Mouse (Mus musculus) neural tube, embryonic 11.5 days (tissue): ENCODE results near the gene Ints11. TPM values are rescaled to one million over a fixed set of nuclear protein-coding genes. Genes with fewer than 3 reads are reported as not detected.

Source experiments
- ATAC-seq: fragments of 200-750 bp; cut with Nextera tagmentation; 2 replicates; pipeline ENCODE4 v1.8.0; 2017; ENCODE audit warnings: moderate number of reproducible peaks, mild to moderate bottlenecking, moderate TSS enrichment, moderate library complexity; ENCODE audit not compliant: insufficient read depth, low FRiP score, low TSS enrichment
- DNase-seq: peaks from one replicate; pipeline ENCODE4 v3.0.0-alpha.2; 2015; ENCODE audit warnings: low spot score
- H3K27ac ChIP-seq: fragments of 300-500 bp; sonication (generic); 2 replicates; pipeline ENCODE4 v1.5.1; 2014; ENCODE audit warnings: low read depth, mild to moderate bottlenecking, low read length
- H3K27me3 ChIP-seq: fragments of 300-500 bp; sonication (generic); 2 replicates; pipeline ENCODE4 v1.6.1; 2014; ENCODE audit warnings: mild to moderate bottlenecking, low read length, mixed read lengths; ENCODE audit not compliant: control insufficient read depth, insufficient read depth
- H3K36me3 ChIP-seq: fragments of 300-500 bp; sonication (generic); 2 replicates; pipeline ENCODE4 v1.6.1; 2014; ENCODE audit warnings: mild to moderate bottlenecking, low read length, moderate library complexity, mixed read lengths; ENCODE audit not compliant: control insufficient read depth, insufficient read depth
- H3K4me1 ChIP-seq: fragments of 300-500 bp; sonication (generic); 2 replicates; pipeline ENCODE4 v1.6.1; 2014; ENCODE audit warnings: low read length, mixed read lengths; ENCODE audit not compliant: control insufficient read depth, insufficient read depth
- H3K4me2 ChIP-seq: fragments of 300-500 bp; sonication (generic); 2 replicates; pipeline ENCODE4 v1.6.1; 2014; ENCODE audit warnings: low read depth, mild to moderate bottlenecking, moderate library complexity
- H3K4me3 ChIP-seq: fragments of 300-500 bp; sonication (generic); 2 replicates; pipeline ENCODE4 v1.5.1; 2014; ENCODE audit warnings: low read depth, low read length
- H3K9ac ChIP-seq: fragments of 300-500 bp; sonication (generic); 2 replicates; pipeline ENCODE4 v1.6.1; 2014; ENCODE audit warnings: mild to moderate bottlenecking, low read length
- H3K9me3 ChIP-seq: fragments of 300-500 bp; sonication (generic); 2 replicates; pipeline ENCODE4 v1.6.1; 2016; ENCODE audit warnings: low read length; ENCODE audit not compliant: control insufficient read depth
- WGBS: fragments of 180-500 bp; shearing (Covaris S2); extraction: QIAGEN DNeasy Blood & Tissue Kit; methylation state at CpG from one replicate; pipeline ENCODE4 v1.1.7; 2014; 5-methylcytosine and 5-hydroxymethylcytosine counted together
- polyA plus RNA-seq: library from polyadenylated mRNA; unstranded; fragments of >200 nt; fragmentation: Nextera tagmentation; extraction: Ambion mirVana; gene quantifications from 2 replicates; pipeline ENCODE4 v1.2.1, GENCODE M21; 2014

Ints11 gene
- 89.7 and 95.0 TPM in 2 replicates for polyA plus RNA-seq

GRCm38 (mm10) chr4:155869317-155870033 is at the start of gene Ints11, which contains the start of gene Cptp:
Gene Ints11 (plus strand): TSS chr4:155869546.
Gene Cptp (minus strand): TSS chr4:155869440.
- H3K27me3 ChIP-seq, result no peaks in the 10 kb centered on the region
- peak; percentile 96 for DNase-seq
- H3K36me3 ChIP-seq, result peaks cover 10% of the 10 kb centered on the region
- peaks cover 5% of the 10 kb centered on the region for H3K4me1 ChIP-seq
- H3K9ac ChIP-seq, result peak within 1 kb of the TSS; percentile 83
- under 1% methylated on average over 63 of the region's 63 CpGs for WGBS
- no peaks in the 10 kb centered on the region for H3K9me3 ChIP-seq
- peak within 1 kb of the TSS; percentile 75 for H3K4me3 ChIP-seq
- H3K27ac ChIP-seq, result no peak within 1 kb of the TSS
- peak; percentile 94 for ATAC-seq
- H3K4me2 ChIP-seq, result peak within 1 kb of the TSS; percentile 97

GRCm38 (mm10) chr4:155821025-155821424 is 48.3 kb upstream of the Ints11 start:
- Histone ChIP-seq H3K36me3 (peaks cover 46% of the 10 kb centered on the region), H3K4me2 (no peak overlapping the region), H3K9me3 (no peaks in the 10 kb centered on the region), H3K9ac (no peak overlapping the region), H3K27me3 (no peaks in the 10 kb centered on the region), H3K27ac (no peak overlapping the region), H3K4me1 (no peaks in the 10 kb centered on the region), H3K4me3 (no peak overlapping the region)
- 86% methylated on average over 7 of the region's 7 CpGs for WGBS
- ATAC-seq (no peak), DNase-seq (no peak)

GRCm38 (mm10) chr4:155823443-155823842 is 45.9 kb upstream of the Ints11 start:
- no peak overlapping the region for H3K4me2 ChIP-seq
- no peaks in the 10 kb centered on the region for H3K4me1 ChIP-seq
- no peaks in the 10 kb centered on the region for H3K27me3 ChIP-seq
- peaks cover 39% of the 10 kb centered on the region for H3K36me3 ChIP-seq
- DNase-seq (no peak), ATAC-seq (no peak)
- no peaks in the 10 kb centered on the region for H3K9me3 ChIP-seq
- WGBS, result 96% methylated on average over 16 of the region's 16 CpGs
- H3K27ac ChIP-seq, result no peak overlapping the region
- H3K4me3 ChIP-seq, result no peak overlapping the region
- H3K9ac ChIP-seq, result no peak overlapping the region

- WGBS, result 96% methylated on average over 4 of the region's 4 CpGs
- no peak for ATAC-seq
These were observed 39.5 kb upstream of the Ints11 start for GRCm38 (mm10) chr4:155829866-155830265.

GRCm38 (mm10) chr4:155830596-155830995 is 38.8 kb upstream of the Ints11 start:
- Histone ChIP-seq H3K27ac (no peak overlapping the region), H3K9me3 (no peaks in the 10 kb centered on the region), H3K4me1 (peaks cover 7% of the 10 kb centered on the region), H3K4me3 (peak overlapping the region; percentile 70), H3K27me3 (no peaks in the 10 kb centered on the region), H3K36me3 (no peaks in the 10 kb centered on the region), H3K9ac (no peak overlapping the region), H3K4me2 (peak overlapping the region; percentile 99)
- WGBS, result 55% methylated on average over 8 of the region's 8 CpGs
- ATAC-seq, result no peak
- no peak for DNase-seq

More at GRCm38 (mm10) chr4:155829866-155830265, 39.5 kb upstream of the Ints11 start:
- Histone ChIP-seq H3K9me3 (no peaks in the 10 kb centered on the region), H3K36me3 (0 out of 2 replicates have a peak, but pooled peaks cover under 1% of the 10 kb centered on the region), H3K27ac (no peak overlapping the region), H3K9ac (no peak overlapping the region), H3K4me2 (no peak overlapping the region), H3K27me3 (no peaks in the 10 kb centered on the region), H3K4me1 (peaks cover 7% of the 10 kb centered on the region), H3K4me3 (no peak overlapping the region)
- DNase-seq, result no peak

GRCm38 (mm10) chr4:155831205-155831766 is 38.1 kb upstream of the Ints11 start, which contains the start of gene Aurkaip1:
Gene Aurkaip1 (plus strand): TSS chr4:155831272.
- no peaks in the 10 kb centered on the region for H3K9me3 ChIP-seq
- no peaks in the 10 kb centered on the region for H3K36me3 ChIP-seq
- peak within 1 kb of the TSS; percentile 70 for H3K9ac ChIP-seq
- peak within 1 kb of the TSS; percentile 67 for H3K27ac ChIP-seq
- H3K4me3 ChIP-seq, result peak within 1 kb of the TSS; percentile 70
- whole genome bisulfite sequencing, result under 1% methylated on average over 49 of the region's 49 CpGs
- peak within 1 kb of the TSS; percentile 99 for H3K4me2 ChIP-seq
- H3K4me1 ChIP-seq, result peaks cover 7% of the 10 kb centered on the region
- DNase-seq, result peak; percentile 97
- peak; percentile 92 for ATAC-seq
- no peaks in the 10 kb centered on the region for H3K27me3 ChIP-seq

GRCm38 (mm10) chr4:155831831-155832230 is 37.5 kb upstream of the Ints11 start:
- no peaks in the 10 kb centered on the region for H3K27me3 ChIP-seq
- DNase-seq (no peak), ATAC-seq (peak; percentile 28)
- H3K4me1 ChIP-seq, result peaks cover 7% of the 10 kb centered on the region
- 1% methylated on average over 25 of the region's 25 CpGs for WGBS
- H3K9ac ChIP-seq, result peak overlapping the region; percentile 70
- H3K4me3 ChIP-seq, result peak overlapping the region; percentile 70
- no peak overlapping the region; the same call in 1 of the 2 replicates for H3K27ac ChIP-seq
- H3K4me2 ChIP-seq, result peak overlapping the region; percentile 99
- H3K9me3 ChIP-seq, result no peaks in the 10 kb centered on the region
- no peaks in the 10 kb centered on the region for H3K36me3 ChIP-seq

GRCm38 (mm10) chr4:155832321-155832720 is 37.0 kb upstream of the Ints11 start:
- 56% methylated on average over 10 of the region's 10 CpGs for WGBS
- Histone ChIP-seq H3K9me3 (no peaks in the 10 kb centered on the region), H3K4me2 (peak overlapping the region; percentile 99), H3K27me3 (no peaks in the 10 kb centered on the region), H3K4me3 (peak overlapping the region; percentile 70), H3K9ac (peak overlapping the region; percentile 70), H3K27ac (no peak overlapping the region), H3K4me1 (peaks cover 7% of the 10 kb centered on the region), H3K36me3 (no peaks in the 10 kb centered on the region)
- ATAC-seq (no peak), DNase-seq (no peak)
